Mouse (Mus musculus) frontal cortex, adult (tissue): ENCODE results near the gene Acd.
A peak's percentile ranks its signal among the peaks of the same experiment; 100 is the strongest.

Experiments used
- ATAC-seq: cut with Nextera tagmentation; 2 replicates; pipeline ENCODE4 v1.9.2; 2017; ENCODE audit warnings: mild to moderate bottlenecking, moderate library complexity, mixed read lengths; ENCODE audit not compliant: low TSS enrichment

Gene Acd

DNA sequence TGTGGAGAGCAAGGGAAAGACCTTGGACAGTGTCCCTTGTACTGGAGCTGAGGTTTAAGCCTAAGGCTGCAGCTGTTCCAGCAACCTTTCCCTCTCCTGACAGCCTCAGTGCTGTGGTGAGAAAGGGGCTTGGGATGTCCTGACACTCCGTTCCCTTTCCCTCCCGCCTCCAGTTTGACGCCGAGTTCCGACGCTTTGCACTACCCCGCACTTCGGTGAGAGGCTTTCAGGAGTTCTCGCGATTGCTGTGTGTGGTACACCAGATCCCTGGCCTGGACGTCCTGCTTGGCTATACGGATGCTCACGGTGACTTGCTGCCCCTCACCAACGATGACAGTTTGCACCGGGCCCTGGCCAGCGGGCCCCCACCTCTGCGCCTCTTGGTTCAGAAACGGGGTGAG lies 1.1 kb upstream of the Acd start:
- peak; percentile 19 for ATAC-seq

DNA sequence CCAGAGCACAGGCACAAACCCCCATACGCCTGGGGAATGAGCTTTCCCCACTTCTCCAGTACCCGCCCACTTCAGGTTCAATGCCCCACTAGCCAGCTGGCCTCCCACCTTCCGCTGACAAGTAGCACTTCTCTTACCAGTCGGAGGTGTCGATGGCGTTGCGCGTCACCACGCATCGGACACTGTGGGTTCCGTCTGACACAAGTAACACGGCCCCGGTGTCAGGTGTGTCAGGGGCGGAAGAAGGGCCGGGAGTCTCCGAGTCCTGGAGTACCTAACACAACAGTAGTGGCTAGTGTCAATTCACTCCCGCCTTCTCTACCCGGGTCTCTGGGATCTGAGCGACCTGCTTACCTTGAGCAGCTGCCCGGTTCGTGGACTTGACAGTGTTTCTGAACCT lies 336 bp downstream of the Acd start:
- peak; percentile 31 for ATAC-seq

DNA sequence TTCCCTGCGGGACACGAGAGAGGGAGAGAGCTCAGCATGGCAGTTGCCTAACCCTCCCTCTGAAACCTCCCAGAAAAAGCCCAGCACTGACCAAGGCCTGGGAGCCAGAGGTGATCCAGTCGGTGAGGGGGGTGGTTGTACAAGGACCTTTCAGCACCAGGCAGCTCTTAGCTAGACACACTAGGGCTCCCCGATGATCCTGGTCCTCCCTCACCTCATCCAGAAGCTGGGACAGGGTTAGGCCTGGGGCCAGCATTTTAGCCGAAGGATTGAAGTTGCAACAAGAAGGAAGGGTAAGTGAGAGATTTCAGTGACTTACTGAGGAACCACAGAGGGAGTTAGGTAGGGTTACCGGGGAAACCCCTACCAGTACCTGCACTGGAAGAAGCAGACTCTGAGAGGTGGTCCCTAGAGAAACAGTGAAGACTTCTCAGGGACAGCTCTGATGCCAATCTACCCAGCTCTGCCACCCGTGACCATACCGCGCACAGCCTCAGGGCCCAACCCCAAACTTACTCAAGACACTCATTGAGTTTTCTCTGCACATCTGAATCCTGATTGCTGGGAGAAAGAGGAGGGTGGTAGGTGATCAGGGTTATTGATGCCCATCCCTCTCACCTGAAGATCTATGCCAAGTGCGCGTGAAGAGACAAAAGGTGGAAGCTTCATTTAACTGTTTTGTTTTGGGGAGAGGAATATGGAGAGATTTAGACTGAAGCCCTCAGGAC lies 1.2 kb downstream of the Acd start:
- no peak for ATAC-seq

DNA sequence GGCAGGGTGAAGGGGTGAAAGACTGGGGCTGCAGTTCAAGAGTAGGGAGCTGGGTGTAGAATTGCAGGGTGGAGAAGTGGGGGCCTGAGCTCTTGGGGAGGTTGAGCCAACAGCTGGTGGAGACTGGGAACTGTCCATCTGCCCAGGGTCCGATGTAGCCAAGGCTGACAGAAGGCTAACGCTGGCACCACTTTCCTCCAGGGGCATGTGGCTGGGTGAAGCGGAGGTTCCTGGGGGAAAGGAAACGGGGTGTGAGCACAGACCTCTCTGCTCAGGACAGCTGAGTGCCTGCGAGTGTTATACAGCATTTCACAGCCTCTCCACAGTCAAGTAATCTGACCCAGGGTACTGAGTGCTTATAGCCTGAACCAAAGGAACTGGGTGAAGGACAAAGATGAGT lies 2.2 kb downstream of the Acd start:
- no peak for ATAC-seq

DNA sequence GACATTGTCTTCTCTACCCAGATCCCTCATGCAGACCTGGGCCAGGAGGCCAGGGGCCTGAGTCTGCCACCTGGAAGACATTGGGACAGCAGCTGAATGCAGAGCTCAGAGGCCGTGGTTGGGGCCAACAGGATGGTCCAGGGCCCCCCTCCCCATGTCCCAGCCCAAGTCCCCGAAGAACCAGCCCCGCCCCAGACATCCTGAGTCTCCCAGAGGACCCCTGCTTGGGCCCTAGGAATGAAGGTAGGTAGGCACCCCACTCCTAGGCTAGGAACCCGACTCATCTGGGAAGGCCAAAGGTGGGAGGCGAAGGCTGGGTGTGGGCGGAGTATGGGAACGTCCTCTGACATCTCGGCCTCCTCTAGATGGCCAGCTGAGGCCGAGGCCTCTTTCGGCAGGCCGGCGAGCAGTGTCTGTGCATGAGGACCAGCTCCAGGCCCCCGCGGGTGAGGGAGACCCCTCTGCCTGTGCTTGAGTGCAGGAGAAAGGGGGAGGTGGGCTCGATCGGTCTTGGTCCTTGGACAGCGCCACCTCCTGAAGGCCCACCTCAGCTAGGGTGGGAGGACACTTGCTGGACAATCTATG lies 3.6 kb downstream of the Acd start:
- ATAC-seq: no peak

DNA sequence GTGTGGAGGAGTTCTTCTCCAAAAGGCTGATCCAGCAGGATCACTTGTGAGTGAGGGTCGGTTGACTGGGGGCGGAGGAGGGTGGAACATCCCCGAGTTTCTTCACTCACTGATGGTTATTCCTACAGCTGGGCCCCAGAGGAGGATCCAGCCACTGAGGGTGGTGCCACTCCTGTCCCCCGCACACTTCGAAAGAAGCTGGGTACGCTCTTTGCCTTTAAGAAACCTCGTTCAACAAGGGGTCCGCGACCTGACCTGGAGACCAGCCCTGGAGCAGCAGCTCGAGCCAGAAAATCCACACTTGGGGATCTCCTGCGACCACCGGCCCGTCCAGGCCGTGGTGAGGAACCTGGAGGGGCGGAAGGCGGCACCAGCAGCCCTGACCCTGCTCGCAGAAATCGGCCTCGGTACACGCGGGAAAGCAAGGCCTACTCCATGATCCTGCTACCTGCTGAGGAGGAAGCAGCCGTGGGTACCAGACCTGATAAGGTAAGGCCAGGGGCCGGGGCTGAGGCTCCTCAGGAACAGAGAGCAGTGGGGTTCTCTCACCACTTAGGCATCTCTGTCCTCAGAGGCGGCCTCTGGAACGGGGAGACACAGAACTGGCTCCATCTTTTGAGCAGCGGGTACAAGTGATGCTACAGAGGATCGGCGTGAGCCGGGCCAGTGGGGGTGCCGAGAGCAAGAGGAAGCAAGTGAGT lies 5.7 kb downstream of the Acd start:
- no peak for ATAC-seq

DNA sequence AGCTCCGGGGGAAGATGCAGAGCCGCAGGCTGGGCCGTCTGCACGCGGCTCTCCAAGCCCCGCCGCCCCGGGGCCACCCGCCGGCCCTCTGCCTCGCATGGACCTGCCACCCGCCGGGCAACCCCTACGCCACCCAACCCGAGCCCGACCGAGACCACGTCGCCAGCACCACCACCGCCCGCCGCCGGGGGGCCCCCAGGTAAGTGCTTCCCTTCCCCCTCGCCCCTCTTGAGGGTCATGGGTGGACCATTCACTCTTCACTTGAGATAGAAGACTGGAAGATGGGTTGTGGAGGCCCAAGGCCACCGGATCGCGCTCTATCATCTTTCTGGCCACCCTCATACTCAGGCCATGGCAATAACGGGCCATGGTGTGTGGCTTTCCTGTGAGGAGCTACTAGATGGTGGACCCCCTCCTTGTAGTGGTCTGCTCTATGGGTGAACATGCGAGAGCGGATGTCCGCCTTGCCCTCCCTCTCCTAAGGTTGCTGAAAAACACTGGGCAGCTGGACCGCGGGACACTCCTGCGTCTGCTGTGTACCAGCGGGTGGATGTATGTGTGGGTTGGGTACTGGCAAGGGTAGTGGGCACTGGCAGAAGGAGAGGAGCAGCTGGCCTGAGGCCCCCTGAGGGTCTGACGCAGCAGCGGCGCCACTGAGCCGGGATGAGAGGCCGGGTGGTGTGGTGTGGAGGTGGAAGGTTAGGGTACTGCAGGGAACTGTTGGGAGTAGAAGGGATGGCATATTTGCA lies 6.7 kb downstream of the Acd start:
- ATAC-seq: peak; percentile 23

DNA sequence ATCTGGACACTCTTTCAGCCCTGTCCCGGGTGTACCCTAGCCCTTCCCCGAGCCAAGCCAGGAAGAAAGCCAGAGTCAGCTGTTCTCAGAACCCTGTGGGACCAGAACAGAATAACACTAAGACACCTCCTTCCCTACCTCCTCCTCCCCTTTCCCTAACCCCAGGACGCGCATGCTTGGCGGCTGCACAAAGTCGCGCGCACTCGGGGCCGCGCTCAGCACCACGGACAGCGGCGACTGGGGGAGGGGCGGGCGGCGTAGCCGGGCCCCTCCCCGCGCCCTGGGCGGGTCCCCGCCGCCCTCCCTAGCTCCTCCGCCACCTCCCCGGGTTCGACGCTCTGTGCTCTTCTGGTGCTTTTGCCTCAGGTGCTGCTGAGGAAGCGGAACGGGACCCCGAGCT lies 7.3 kb downstream of the Acd start:
- ATAC-seq: peak; percentile 75

DNA sequence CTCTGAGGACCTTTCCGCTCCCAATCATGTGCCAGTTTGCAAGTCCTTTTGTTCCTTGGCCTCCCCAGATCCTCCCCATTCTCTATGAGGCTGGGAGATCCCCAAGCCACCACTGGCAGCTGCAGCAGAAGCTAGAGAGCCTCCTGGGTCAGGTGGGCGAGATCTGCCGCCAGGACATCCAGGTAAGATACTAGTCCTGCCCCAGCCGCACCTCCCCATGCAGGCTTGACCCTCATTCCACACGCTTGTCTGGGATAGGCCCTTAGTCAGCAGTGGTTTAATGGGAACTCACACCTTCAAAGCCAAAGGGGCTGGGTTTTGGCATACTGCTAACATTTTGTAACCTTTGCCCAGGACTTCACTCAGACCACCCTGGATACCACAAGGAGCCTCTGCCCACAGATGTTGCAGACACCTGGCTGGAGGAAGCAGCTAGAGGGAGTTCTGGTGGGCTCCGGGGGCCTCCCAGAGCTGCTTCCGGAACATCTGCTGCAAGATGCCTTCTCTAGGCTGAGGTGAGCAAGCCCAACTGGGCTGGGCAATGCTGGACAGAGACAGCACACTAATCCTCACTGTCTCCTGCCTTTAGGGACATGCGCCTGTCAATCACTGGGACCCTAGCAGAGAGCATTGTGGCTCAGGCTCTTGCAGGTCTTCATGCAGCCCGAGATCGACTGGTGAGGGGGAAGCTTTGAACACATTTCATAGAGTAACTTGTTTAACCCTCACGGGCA lies 8.3 kb downstream of the Acd start:
- ATAC-seq: no peak

DNA sequence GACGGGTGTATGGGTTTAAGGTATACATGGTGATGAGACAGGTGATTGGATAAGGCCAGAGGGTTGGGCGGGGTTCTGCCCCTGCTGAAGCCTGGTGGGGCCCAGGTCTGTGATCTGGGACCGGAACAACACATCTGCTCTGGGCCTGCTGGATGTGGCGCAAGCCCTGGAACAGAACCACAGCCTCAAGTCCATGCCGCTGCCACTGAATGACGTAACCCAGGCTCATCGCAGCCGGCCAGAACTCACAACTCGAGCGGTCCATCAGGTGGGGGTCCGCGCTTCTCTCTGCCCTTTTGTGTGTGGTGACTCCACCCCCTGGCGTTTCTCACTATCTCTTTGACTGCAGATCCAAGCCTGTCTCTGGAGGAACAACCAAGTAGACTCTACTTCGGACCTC lies 9.9 kb downstream of the Acd start:
- ATAC-seq: no peak

DNA sequence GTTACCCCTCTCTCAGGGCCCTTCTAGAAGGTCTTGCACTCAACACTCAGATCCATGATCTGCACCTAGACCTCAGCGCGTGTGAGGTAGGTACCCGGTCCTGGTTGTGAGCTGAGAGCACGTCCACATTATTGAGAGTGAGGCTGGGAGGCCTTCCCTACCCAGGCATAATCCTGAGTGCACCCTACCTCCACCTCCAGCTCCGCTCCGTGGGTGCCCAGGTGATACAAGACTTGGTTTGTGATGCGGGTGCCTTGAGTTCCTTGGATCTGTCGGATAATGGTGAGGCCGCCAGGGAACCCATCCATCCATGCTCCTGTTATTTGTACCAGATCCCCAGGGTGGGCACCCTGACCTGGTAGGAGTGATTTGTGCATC lies 10.9 kb downstream of the Acd start:
- ATAC-seq: no peak

DNA sequence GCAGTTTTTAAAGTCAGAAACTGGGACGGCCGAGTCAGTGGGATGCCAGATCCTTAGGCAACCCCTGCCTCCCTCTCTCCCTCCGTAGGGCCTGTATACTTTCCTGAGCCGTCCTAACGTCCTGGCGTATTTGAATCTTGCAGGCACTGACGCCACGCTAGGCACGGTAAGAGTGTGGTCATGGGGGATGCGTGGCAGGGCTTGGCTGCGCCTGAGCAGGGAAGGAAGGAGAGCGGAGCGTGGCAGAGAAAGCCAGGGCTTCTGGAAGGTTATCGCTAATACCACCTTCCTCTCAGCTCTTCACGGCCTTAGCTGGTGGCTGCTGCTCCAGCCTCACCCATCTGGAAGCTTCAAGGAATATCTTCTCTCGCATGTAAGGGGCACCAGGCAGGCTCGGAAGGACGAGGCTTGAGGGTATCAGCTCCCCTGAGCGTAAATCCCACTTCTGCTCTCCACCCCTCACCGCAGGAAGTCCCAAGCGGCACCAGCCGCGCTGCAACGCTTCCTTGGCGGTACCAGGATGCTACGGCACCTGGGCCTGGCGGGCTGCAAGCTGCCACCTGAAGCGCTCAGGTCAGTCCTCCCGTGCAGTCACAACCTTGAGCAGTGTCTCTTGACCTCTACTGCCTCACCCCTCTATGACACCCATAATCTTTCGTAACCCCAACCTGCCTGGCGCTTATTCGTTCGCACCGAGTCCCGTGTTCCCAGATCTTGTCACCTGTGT lies 11.5 kb downstream of the Acd start:
- no peak for ATAC-seq

DNA sequence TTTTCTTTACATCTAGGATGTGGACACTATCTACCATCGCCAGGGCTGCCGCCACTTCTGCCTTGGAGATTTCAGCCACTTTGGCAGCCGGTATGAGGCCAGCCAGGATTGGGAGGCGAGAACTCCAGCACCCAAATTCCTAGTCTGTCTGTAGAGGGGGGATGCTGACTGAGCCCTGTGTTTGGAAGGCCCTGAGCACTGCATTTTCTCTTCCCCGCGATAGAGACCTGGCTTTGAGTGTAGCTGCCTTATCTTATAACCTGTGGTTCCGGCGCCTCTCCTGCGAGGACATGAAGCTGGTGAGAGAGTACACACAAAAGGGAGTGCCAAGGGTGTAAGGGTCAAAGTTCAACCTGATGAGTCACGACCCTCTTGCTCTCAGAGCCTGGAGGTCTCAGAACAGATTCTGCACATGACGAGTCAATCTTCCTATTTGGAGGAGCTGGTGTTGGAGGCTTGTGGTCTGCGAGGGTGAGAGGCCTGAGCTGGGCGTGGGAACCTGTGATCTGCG lies 12.6 kb downstream of the Acd start:
- ATAC-seq: no peak

DNA sequence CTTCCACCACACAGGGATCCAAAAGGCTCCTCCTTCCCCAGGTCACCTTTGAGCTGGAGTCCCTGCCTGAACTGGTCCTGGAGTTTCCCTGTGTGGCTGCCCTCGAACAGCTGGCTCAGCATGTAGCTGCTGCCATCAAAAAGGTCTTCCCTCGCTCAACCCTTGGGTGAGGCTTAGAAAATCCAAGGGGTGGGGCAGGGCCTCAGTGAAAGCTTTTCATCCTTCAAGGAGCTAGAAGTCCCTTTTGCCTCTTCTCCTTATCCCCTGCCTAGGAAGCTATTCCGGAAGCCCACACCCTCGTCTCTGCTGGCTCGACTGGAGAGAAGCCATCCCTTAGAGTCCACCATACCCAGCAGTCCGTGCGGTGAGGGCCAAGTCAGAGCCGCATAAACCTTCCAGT lies 13.4 kb downstream of the Acd start:
- ATAC-seq: no peak

DNA sequence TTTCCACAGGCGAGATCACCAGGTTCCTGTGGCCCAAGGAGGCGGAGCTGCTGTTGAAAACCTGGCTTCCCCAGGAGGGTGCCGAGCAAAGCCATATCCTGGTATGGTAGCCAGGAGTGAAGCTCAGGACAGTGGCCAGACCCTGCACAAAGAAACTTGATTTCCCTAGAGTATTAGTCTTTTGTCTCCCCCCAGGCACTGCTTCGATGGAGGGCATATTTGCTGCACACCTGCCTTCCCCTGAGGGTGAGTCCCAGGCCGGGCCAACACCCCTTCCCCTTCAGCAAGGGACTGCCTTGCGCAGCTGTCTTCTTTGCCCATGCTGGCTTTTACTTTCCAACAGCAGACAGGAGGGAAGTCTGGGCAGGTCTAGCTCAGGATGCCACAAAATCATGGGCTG lies 14.4 kb downstream of the Acd start:
- ATAC-seq: no peak

DNA sequence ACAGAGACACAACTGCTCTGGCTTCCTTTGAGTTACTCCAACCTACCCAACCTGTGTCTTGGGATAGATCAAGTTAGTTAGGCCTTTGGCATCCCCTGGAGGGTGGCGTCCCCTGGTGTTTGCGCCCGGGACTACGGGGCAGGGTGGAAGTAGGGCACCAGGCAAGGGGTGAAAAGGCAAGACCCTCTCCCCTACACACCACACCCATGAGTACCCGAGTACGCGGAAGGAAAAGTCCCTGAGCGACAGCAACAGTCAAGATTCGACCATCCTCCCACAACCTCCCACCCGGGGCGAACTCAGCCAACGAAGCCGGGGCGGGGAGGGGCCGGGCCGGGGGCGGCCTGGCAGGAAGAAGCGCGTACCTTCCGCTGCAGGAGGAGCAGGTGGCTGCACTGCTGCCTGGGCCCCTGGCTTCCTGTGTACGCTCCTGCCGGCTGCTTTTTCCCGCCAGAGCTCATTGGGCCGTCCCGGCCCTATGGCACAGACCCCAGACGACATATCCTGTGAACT lies 15.1 kb downstream of the Acd start, which contains the start of gene Carmil2:
Gene Carmil2, plus strand, starts transcription at position 479 of the 513 bp plus-strand sequence.
- peak; percentile 27; the same call in 1 of the 2 replicates for ATAC-seq

DNA sequence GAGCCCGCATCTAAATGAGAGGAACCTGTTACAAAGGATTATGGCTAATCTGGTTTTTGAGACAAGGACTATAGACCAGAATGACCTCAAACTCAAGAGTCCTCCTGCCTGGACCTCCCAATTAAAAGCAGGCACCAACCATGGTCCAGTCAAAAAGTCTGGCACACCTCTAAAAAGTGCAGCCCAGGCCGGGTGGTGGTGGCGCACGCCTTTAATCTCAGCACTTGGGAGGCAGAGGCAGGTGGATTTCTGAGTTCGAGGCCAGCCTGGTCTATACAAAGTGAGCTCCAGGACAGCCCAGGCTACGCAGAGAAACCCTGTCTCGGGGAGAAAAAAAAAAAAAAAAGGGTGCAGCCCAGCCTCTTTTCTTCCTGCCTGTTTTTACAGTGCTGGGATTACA lies 15.6 kb downstream of the Acd start:
- no peak for ATAC-seq

DNA sequence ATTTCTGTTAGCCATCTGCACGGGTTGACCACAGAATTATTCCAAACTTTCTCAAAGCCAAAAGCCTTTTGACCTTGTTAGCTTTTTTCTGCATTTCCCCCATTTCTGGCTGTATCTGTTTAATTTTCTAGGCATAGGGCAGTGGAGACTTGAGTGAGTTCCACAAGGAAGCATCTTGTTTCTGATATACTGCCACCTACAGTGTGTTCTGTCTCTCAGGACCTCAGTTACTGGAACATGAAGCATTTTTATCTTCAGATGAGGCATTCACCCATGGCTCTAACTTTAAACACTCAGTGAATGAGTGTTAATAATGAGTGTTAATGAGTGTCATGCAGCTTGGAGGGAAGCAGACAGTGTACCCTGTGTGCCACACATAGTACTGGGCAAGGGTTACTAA lies 23.0 kb downstream of the Acd start:
- peak; percentile 68; the same call in 1 of the 2 replicates for ATAC-seq

DNA sequence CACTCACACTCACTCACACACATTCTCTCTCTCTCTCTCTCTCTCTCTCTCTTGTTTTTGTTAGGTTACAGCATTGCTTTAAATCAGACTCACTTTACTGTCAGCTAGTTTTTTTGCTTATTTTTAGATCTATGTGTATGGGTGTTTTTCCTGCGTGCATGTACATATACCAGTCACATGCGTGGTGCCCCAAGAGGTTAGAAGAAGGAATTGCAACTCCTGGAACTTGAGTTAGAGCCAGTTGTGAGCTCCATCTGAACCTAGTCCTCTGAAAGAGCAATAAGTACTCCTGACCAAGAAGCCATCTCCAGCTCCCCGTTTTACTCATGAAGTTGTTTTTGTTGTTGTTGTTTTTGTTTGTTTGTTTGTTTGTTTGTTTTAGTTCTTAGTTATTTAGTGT lies 39.7 kb downstream of the Acd start:
- ATAC-seq: peak; percentile 41; the same call in 1 of the 2 replicates

DNA sequence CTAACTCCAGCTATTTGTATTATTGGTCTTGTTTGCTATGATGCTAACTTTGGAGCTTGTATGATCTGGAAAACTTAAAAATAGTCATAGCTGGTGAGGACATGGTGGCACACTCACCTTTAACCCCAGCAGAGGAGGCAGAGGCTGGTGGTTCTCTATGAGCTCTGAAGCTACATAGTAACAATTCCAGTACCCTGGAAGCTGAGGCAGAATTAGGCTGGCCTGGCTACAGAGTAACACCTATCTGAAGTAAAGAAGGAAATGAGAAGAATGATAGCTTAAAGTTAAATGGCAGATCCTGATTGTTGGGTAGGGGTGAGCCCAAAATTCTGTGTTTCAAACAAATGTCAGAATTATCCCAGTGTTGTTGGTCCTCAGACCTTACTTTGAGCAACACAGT lies 43.3 kb downstream of the Acd start:
- no peak for ATAC-seq

DNA sequence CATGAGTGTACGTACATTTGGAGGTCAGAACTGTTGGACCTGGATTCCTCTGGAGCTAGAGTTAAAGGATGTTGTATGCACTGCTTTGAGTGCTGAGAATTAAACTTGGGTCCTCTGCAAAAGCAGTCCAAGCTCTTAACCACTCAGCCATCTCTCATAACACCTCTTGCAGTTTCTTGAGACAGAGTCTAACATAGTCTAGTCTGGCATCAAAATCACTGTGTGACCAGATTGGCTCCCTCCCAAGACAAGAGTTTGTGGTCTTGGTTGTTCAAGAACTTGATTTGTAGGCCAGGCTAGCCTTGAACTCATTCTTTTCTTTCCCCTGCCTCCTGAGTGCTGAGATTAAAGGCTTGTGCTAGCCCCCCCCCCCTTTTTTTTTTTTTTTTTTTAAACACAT lies 52.0 kb downstream of the Acd start:
- no peak for ATAC-seq
